Mouse (Mus musculus): ENCODE measurements at regions not wholly inside any gene's neighbourhood (a gene's known extent, or its start where the extent isn't known, plus 50 kb on each side); places are given as distances from the start of the nearest gene placed in this dataset.

- no peak for DNase-seq
Observed at GRCm38 (mm10) chr14:17234898-17235297, 415.9 kb upstream of the Rarb start.

GRCm38 (mm10) chr14:17211502-17211901 is 392.5 kb upstream of the Rarb start:
- no peak for DNase-seq

GRCm38 (mm10) chr14:17205691-17206090 is 386.7 kb upstream of the Rarb start:
- no peak for DNase-seq

- DNase-seq = no peak
Observed at GRCm38 (mm10) chr14:17203251-17204015, 384.5 kb upstream of the Rarb start.

GRCm38 (mm10) chr14:17192953-17193352 is 374.0 kb upstream of the Rarb start:
- DNase-seq = no peak

- DNase-seq = no peak
Observed at GRCm38 (mm10) chr14:17173218-17173617, 354.3 kb upstream of the Rarb start.

GRCm38 (mm10) chr14:17172330-17173110 is 353.6 kb upstream of the Rarb start:
- DNase-seq = peak; percentile 59

GRCm38 (mm10) chr14:17171896-17172295 is 352.9 kb upstream of the Rarb start:
- no peak for DNase-seq

GRCm38 (mm10) chr14:17158324-17158723 is 339.4 kb upstream of the Rarb start:
- no peak for DNase-seq

GRCm38 (mm10) chr14:17156402-17156954 is 337.5 kb upstream of the Rarb start:
- no peak for DNase-seq

- no peak for DNase-seq
Observed at GRCm38 (mm10) chr14:17120679-17121078, 301.7 kb upstream of the Rarb start.

- no peak for DNase-seq
Observed at GRCm38 (mm10) chr14:17106668-17107067, 287.7 kb upstream of the Rarb start.

GRCm38 (mm10) chr14:17102486-17102885 is 283.5 kb upstream of the Rarb start:
- DNase-seq = no peak

GRCm38 (mm10) chr14:17090573-17090937 is 271.6 kb upstream of the Rarb start:
- no peak for DNase-seq

- DNase-seq = no peak
Observed at GRCm38 (mm10) chr14:17089640-17090572, 270.9 kb upstream of the Rarb start.

- no peak for DNase-seq
Observed at GRCm38 (mm10) chr14:17089089-17089634, 270.2 kb upstream of the Rarb start.

GRCm38 (mm10) chr14:17087828-17088227 is 268.9 kb upstream of the Rarb start:
- no peak for DNase-seq

- DNase-seq = no peak
Observed at GRCm38 (mm10) chr14:17083907-17084306, 265.0 kb upstream of the Rarb start.

GRCm38 (mm10) chr14:17081904-17082303 is 262.9 kb upstream of the Rarb start:
- DNase-seq = no peak

GRCm38 (mm10) chr14:17079513-17079912 is 260.6 kb upstream of the Rarb start:
- no peak for DNase-seq

- DNase-seq = no peak
Observed at GRCm38 (mm10) chr14:17061358-17061757, 242.4 kb upstream of the Rarb start.

- no peak for DNase-seq
Observed at GRCm38 (mm10) chr14:17058438-17058837, 239.5 kb upstream of the Rarb start.

- DNase-seq = no peak
Observed at GRCm38 (mm10) chr14:17057355-17057754, 238.4 kb upstream of the Rarb start.

Data from kidney, adult 18-20 months (tissue).